Mouse (Mus musculus) T-cell, adult 66 days (primary cell): ENCODE results near the gene Actrt2. TPM values are rescaled to one million over a fixed set of nuclear protein-coding genes. Genes with fewer than 3 reads are reported as not detected.

Experiments used
- total RNA-seq, 2 experiments: library from RNA; stranded (reverse); gene quantifications; 3 replicates in 1 of 2; 4 replicates in 1 of 2; pipeline ENCODE4 v1.2.4; 2023

The Actrt2 gene
- not detected for total RNA-seq

DNA sequence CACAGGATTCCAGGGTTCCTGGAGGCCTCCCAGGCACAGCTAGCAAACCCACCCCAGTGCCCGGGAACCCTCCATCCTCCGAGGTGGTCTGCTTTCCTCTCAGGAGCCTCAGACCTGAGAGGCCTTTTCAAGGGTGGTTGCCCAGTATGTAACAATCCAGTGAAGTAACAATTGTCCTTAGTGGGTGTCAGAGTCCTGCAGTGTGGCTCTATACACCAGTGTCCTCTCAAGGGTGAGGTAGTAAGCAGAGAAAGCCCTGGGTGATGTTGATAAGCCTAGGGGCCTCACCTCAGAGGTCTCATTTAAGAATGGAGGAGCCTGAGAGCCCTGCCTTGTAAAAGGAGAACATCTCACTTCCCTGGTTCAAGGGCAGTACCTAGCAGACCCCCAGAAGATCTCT, at the start of gene Actrt2:
Actrt2 (minus strand) TSS at position 101 of the 400 bp plus-strand sequence.

DNA sequence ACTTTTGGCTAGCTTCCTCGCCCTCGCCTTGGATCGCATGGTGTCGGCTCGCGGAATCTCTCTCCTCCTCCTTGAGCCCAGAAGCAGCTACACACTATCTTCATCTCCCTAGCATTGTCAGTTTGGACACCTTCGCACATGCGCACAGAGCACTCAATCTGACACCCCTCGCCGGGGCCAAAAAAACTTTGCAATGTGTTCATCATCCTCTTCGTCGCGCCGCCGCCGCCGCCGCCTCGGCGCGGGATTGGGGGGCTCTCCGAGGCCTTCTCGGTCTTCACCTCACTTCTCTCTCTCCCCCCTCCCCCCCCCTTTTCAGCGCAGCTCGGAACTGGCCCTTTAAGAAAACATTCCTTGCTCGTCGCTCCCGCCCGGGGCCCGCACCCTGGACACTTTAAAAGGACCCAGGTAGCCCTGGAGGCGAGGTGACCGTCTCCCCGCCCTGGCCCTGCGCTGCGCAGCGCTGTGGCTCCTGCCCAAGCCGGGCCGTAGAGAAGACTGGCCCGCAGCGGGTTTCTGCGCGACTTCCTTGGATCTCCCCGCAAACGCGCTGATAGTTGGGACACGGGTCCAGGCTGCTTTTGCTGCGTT, 30.9 kb downstream of the Actrt2 start, which contains the start of gene Prdm16:
Prdm16 (minus strand) TSS at position 153 of the 591 bp plus-strand sequence.

Other genes with a start within 250 kb of the Actrt2 start
- 1 to 10 TPM; 3.7 to 4.6 TPM for gene Prdm16, start 31.0 kb downstream of the Actrt2 start, total RNA-seq
- gene Ttc34, start 169.6 kb upstream of the Actrt2 start, total RNA-seq: not detected
- not detected for gene Mmel1, start 201.7 kb upstream of the Actrt2 start, total RNA-seq
- gene Fam213b, start 231.3 kb upstream of the Actrt2 start, total RNA-seq: 1 to 10 TPM; 1.2 to 2.9 TPM